Mouse (Mus musculus): ENCODE results near the gene Gata5. TPM values are rescaled to one million over a fixed set of nuclear protein-coding genes. Genes with fewer than 3 reads are reported as not detected.

Gata5 gene
- polyA plus RNA-seq, 1 experiment from 2014 or later: not detected

GRCm38 (mm10) chr2:180304554-180304953 is 29.9 kb downstream of the Gata5 start:
- Histone ChIP-seq H3K27me3 (ENCODE audit: poor library complexity, severe bottlenecking) (no peaks in the 10 kb centered on the region), H3K9me3 (no peaks in the 10 kb centered on the region; the same call in 1 of the 2 replicates), H3K4me1 (no peaks in the 10 kb centered on the region), H3K36me3 (replicated peaks) (no peaks in the 10 kb centered on the region), H3K4me3 (no peak overlapping the region), H3K27ac (no peak overlapping the region)
- DNase-seq (ENCODE audit: extremely low spot score, low spot score): no peak
- 59% methylated on average over 4 of the region's 4 CpGs for WGBS

- Histone ChIP-seq H3K4me3 (no peak overlapping the region), H3K36me3 (replicated peaks) (no peaks in the 10 kb centered on the region), H3K9me3 (no peaks in the 10 kb centered on the region; the same call in 1 of the 2 replicates), H3K27me3 (ENCODE audit: poor library complexity, severe bottlenecking) (no peaks in the 10 kb centered on the region), H3K4me1 (no peaks in the 10 kb centered on the region), H3K27ac (no peak overlapping the region)
- WGBS: 92% methylated on average over 12 of the region's 12 CpGs
- DNase-seq (ENCODE audit: extremely low spot score, low spot score): no peak
Measured at GRCm38 (mm10) chr2:180303468-180303867, 31.0 kb downstream of the Gata5 start.

- WGBS: 78% methylated on average over 4 of the region's 4 CpGs
- H3K4me1 ChIP-seq: no peaks in the 10 kb centered on the region
- H3K27me3 ChIP-seq (ENCODE audit: poor library complexity, severe bottlenecking): no peaks in the 10 kb centered on the region
- H3K4me3 ChIP-seq: no peak overlapping the region
- no peaks in the 10 kb centered on the region; the same call in 1 of the 2 replicates for H3K9me3 ChIP-seq
- no peak for DNase-seq (ENCODE audit: extremely low spot score, low spot score)
- H3K27ac ChIP-seq: no peak overlapping the region
- H3K36me3 ChIP-seq (replicated peaks): no peaks in the 10 kb centered on the region
Measured at GRCm38 (mm10) chr2:180302201-180302600, 32.3 kb downstream of the Gata5 start.

GRCm38 (mm10) chr2:180300771-180301170 is 33.7 kb downstream of the Gata5 start:
- no peak for DNase-seq (ENCODE audit: extremely low spot score, low spot score)
- Histone ChIP-seq H3K27ac (no peak overlapping the region), H3K4me3 (no peak overlapping the region), H3K36me3 (replicated peaks) (no peaks in the 10 kb centered on the region), H3K9me3 (no peaks in the 10 kb centered on the region; the same call in 1 of the 2 replicates), H3K27me3 (ENCODE audit: poor library complexity, severe bottlenecking) (no peaks in the 10 kb centered on the region), H3K4me1 (no peaks in the 10 kb centered on the region)
- 74% methylated on average over 5 of the region's 5 CpGs for WGBS

- DNase-seq (ENCODE audit: extremely low spot score, low spot score): no peak
- Histone ChIP-seq H3K9me3 (no peaks in the 10 kb centered on the region; the same call in 1 of the 2 replicates), H3K4me3 (no peak overlapping the region), H3K36me3 (replicated peaks) (no peaks in the 10 kb centered on the region), H3K4me1 (no peaks in the 10 kb centered on the region), H3K27me3 (ENCODE audit: poor library complexity, severe bottlenecking) (no peaks in the 10 kb centered on the region), H3K27ac (no peak overlapping the region)
- 83% methylated on average over 2 of the region's 2 CpGs for WGBS
Measured at GRCm38 (mm10) chr2:180300252-180300651, 34.2 kb downstream of the Gata5 start.

- DNase-seq (ENCODE audit: extremely low spot score, low spot score): no peak
- WGBS: 81% methylated on average over 8 of the region's 8 CpGs
- H3K9me3 ChIP-seq: no peaks in the 10 kb centered on the region
- no peak overlapping the region for H3K27ac ChIP-seq
- H3K4me3 ChIP-seq: no peak overlapping the region
- peaks cover 14% of the 10 kb centered on the region for H3K4me1 ChIP-seq
- no peaks in the 10 kb centered on the region for H3K36me3 ChIP-seq (replicated peaks)
- peaks cover 13% of the 10 kb centered on the region for H3K27me3 ChIP-seq (ENCODE audit: poor library complexity, severe bottlenecking)
Measured at GRCm38 (mm10) chr2:180292906-180293305, 41.6 kb downstream of the Gata5 start.

GRCm38 (mm10) chr2:180292026-180292425 is 42.5 kb downstream of the Gata5 start:
- H3K4me1 ChIP-seq: peaks cover 14% of the 10 kb centered on the region
- WGBS: 88% methylated on average over 4 of the region's 4 CpGs
- DNase-seq (ENCODE audit: extremely low spot score, low spot score): no peak

GRCm38 (mm10) chr2:180291566-180291965 is 42.9 kb downstream of the Gata5 start:
- Histone ChIP-seq H3K4me1 (peaks cover 14% of the 10 kb centered on the region), H3K4me3 (no peak overlapping the region), H3K9me3 (no peaks in the 10 kb centered on the region), H3K27ac (no peak overlapping the region), H3K27me3 (ENCODE audit: poor library complexity, severe bottlenecking) (peaks cover 13% of the 10 kb centered on the region), H3K36me3 (replicated peaks) (no peaks in the 10 kb centered on the region)
- WGBS: 81% methylated on average over 5 of the region's 5 CpGs
- DNase-seq (ENCODE audit: extremely low spot score, low spot score): no peak

More at GRCm38 (mm10) chr2:180292026-180292425, 42.5 kb downstream of the Gata5 start:
- Histone ChIP-seq H3K27me3 (ENCODE audit: poor library complexity, severe bottlenecking) (peaks cover 13% of the 10 kb centered on the region), H3K9me3 (no peaks in the 10 kb centered on the region), H3K36me3 (replicated peaks) (no peaks in the 10 kb centered on the region), H3K4me3 (no peak overlapping the region), H3K27ac (no peak overlapping the region)

GRCm38 (mm10) chr2:180290503-180290902 is 44.0 kb downstream of the Gata5 start:
- 67% methylated on average over 6 of the region's 6 CpGs for WGBS
- Histone ChIP-seq H3K27ac (no peak overlapping the region), H3K9me3 (no peaks in the 10 kb centered on the region), H3K36me3 (replicated peaks) (no peaks in the 10 kb centered on the region), H3K4me1 (peaks cover 14% of the 10 kb centered on the region), H3K27me3 (ENCODE audit: poor library complexity, severe bottlenecking) (peaks cover 13% of the 10 kb centered on the region), H3K4me3 (no peak overlapping the region)
- DNase-seq (ENCODE audit: extremely low spot score, low spot score): no peak

- Histone ChIP-seq H3K4me3 (no peak within 1 kb of the TSS), H3K27me3 (ENCODE audit: poor library complexity, severe bottlenecking) (peaks cover 13% of the 10 kb centered on the region), H3K4me1 (peaks cover 14% of the 10 kb centered on the region), H3K9me3 (no peaks in the 10 kb centered on the region), H3K27ac (peak within 1 kb of the TSS; percentile 20; the same call in 1 of the 2 replicates), H3K36me3 (replicated peaks) (no peaks in the 10 kb centered on the region)
- WGBS: 38% methylated on average over 16 of the region's 16 CpGs
- DNase-seq (ENCODE audit: extremely low spot score, low spot score): no peak
Measured at GRCm38 (mm10) chr2:180289440-180290108, 44.9 kb downstream of the Gata5 start, which contains the start of gene Rbbp8nl. Gene Rbbp8nl, minus strand, starts transcription at chr2:180289879.

GRCm38 (mm10) chr2:180288966-180289365 is 45.5 kb downstream of the Gata5 start:
- Histone ChIP-seq H3K4me3 (no peak overlapping the region), H3K27ac (peak overlapping the region; percentile 20; the same call in 1 of the 2 replicates)
- DNase-seq (ENCODE audit: extremely low spot score, low spot score): no peak

GRCm38 (mm10) chr2:180279321-180279720 is 55.2 kb downstream of the Gata5 start:
- H3K27ac ChIP-seq: 0 out of 2 replicates have a peak overlapping the region, but pooled peaks have one; percentile 35
- DNase-seq (ENCODE audit: extremely low spot score, low spot score): no peak
- no peaks in the 10 kb centered on the region for H3K9me3 ChIP-seq
- H3K4me3 ChIP-seq: no peak overlapping the region
- peaks cover 12% of the 10 kb centered on the region for H3K4me1 ChIP-seq
- H3K27me3 ChIP-seq (ENCODE audit: poor library complexity, severe bottlenecking): peaks cover 21% of the 10 kb centered on the region
- H3K36me3 ChIP-seq (replicated peaks): no peaks in the 10 kb centered on the region
- WGBS: 84% methylated on average over 8 of the region's 8 CpGs

More at GRCm38 (mm10) chr2:180288966-180289365, 45.5 kb downstream of the Gata5 start:
- 52% methylated on average over 11 of the region's 11 CpGs for WGBS
- peaks cover 13% of the 10 kb centered on the region for H3K27me3 ChIP-seq (ENCODE audit: poor library complexity, severe bottlenecking)
- H3K4me1 ChIP-seq: peaks cover 14% of the 10 kb centered on the region
- no peaks in the 10 kb centered on the region for H3K9me3 ChIP-seq
- no peaks in the 10 kb centered on the region for H3K36me3 ChIP-seq (replicated peaks)

GRCm38 (mm10) chr2:180277773-180278320 is 56.7 kb downstream of the Gata5 start:
- H3K9me3 ChIP-seq: no peaks in the 10 kb centered on the region
- H3K36me3 ChIP-seq (replicated peaks): no peaks in the 10 kb centered on the region
- DNase-seq (ENCODE audit: extremely low spot score, low spot score): no peak
- no peak overlapping the region for H3K4me3 ChIP-seq
- 68% methylated on average over 8 of the region's 8 CpGs for WGBS
- H3K4me1 ChIP-seq: peaks cover 20% of the 10 kb centered on the region
- no peak overlapping the region for H3K27ac ChIP-seq
- peaks cover 27% of the 10 kb centered on the region for H3K27me3 ChIP-seq (ENCODE audit: poor library complexity, severe bottlenecking)
